Mouse (Mus musculus): ENCODE results near the gene Olfr867.

Olfr867 gene

DNA sequence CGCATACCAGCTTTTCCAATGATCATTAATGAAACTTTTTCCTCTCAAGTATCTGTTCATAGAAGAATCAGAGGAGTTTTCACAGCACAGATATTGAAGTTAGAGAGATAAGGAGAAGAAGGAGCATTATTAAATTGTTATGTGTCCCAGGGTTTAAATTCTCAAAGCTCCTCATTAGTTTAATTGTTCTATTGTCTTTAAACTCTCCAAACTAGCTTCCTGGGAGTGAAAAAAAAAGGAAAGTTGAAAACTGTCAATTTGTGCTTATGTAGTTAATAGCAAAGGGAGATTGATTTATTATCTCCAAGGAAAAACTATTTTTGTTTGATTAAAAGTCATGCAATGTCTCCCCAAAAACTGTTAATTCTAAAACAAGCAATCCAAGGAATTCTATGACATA is at the start of gene Olfr867:
Gene Olfr867, minus strand, starts transcription at position 101 of the 400 bp plus-strand sequence.
- DNase-seq (ENCODE audit: low spot score in 2 of 2): no peak

DNA sequence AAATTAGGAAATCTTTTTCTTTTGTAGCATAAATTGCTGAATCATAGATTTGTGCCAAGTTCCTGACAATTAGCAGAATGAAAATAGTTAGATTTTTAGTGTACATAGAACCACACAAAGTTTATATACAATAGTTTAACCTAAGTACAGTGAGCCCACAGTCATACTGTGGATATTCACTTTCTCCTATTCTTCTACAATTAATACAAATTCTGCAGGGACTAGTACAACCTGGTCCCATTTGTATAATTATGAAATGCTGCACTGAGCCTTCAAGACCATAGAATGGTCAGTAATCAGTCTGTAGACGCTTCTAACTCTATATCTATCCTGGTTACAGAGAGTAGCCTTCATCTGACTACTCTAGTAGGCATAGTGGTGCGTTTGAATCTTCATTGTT is 41.0 kb upstream of the Olfr867 start, which contains the start of gene Olfr868:
Gene Olfr868, plus strand, starts transcription at position 301 of the 400 bp plus-strand sequence.
- no peak for DNase-seq (ENCODE audit: low spot score in 2 of 2)

DNA sequence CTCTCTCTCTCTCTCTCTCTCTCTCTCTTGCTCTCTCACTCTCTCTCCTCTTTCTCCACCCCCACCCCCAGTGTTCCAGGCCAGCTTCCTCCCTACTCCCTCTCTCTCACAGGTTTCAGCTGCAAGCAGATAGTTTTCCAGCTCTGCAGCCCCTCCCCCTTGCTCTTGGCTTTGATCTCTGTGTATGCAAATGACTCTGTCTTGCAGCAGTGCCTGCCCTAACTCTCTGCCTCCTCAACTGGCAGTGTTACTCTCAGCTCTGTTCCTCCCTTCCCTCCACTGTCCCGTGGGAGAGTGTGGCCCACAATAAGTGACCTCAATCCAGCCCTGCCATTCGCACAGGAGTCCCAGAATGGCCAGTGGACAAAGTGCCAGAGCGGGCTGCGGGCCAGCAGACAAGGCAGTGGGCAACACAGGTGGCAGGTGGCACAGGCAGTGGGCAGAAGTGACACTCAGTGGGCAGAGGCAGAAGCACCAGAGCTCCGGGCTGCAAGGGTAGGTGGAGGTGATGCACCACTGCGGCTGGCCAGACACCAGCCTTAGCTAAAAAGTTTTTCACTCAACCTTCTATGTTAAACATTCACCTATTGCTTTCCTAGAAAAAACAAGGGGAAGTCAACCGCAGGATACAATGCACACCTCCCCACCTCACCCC is 16.3 kb upstream of the Olfr867 start:
- DNase-seq (ENCODE audit: low spot score in 2 of 2): no peak

DNA sequence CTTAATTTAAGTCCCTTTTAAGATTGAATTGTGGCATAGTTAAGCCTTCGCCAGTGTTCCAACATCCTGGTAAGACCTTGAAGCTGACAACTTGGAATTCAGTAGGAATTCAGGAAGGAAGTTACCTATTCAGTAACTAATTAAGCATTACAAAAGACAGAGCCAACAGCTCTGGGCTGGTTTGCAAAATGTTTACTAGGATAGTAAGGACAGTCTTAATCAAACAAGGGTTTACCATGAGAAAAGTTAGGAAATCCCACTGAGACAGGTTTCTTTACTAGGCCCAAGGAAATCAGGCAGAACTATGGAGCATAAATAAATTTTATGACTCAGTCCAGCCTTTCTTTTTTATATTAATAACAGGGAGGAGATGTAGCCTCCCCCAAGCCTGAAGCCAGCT is 13.9 kb upstream of the Olfr867 start:
- no peak for DNase-seq (ENCODE audit: low spot score in 2 of 2)

DNA sequence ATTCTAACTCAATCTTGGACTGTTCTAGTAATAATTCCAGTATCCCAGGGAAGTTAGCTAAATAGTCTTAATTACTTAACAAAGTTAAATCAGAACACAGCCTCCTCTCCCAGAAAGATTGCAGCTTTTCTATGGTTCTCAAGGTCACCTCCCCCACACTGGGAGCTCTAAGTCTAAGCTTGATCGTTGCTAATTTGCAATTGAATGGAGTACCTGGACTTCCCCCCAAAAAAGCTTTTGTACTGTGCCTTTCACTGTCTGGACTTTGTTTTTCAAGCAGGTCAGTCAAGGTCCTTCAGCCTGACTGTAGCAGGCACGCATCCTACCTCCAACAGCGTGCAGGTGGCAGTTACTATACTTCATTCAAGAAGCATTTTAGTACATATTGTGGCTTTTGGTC is 12.9 kb upstream of the Olfr867 start:
- no peak for DNase-seq (ENCODE audit: low spot score in 2 of 2)

DNA sequence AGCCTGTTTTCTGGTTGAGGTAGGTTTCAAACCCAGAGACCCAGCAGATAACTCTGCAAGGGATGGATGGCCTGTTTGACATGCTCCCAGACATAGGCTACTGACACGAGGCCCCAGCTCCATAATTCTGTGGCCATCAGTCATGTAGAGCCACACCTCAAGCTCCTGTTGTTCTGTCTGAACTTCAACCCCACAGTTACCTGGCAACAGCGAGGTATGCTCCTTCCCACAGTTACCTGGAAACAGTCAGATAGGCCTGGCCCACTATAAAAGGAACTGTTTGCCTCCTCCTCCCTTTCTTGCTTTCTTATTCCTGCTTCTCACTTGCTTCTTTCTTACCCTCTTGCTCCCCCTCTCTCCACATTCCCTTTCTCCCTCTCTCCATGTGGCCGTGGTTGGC is 9.4 kb downstream of the Olfr867 start:
- no peak for DNase-seq (ENCODE audit: low spot score in 2 of 2)

DNA sequence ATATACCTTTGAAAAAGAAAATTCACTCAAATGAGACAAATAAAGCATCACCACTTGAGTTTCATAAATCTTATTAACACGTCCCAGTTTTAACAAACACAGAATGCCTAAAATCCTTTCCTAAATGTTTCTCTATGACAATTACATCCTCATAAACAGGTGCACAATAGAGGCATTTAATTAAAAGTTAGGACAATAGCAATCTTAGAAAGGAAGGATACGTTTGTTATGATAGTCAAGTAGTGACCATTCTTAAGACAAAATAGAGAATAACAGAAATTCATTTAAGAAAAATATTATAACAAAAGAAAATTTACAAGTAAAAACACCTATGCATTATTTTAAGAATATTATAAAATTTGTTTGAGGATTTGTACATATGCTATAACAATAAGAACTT is 29.4 kb downstream of the Olfr867 start, which contains the start of gene Olfr866:
Gene Olfr866, minus strand, starts transcription at position 101 of the 400 bp plus-strand sequence.
- DNase-seq (ENCODE audit: low spot score in 2 of 2): no peak
